Mouse (Mus musculus): ENCODE results near the gene Pjvk.

GRCm38 (mm10) chr2:76675451-76675850, 27.2 kb downstream of the Pjvk start:
- TF ChIP-seq CTCF (IDR thresholded peaks at IDR 0.05) (no peak), EP300 (IDR thresholded peaks at IDR 0.05; ENCODE audit: insufficient read depth, low read depth, low read length) (no peak), POLR2A (IDR thresholded peaks at IDR 0.05; ENCODE audit: insufficient read depth, low read depth, low read length) (no peak)
